In the genomic region with DNA sequence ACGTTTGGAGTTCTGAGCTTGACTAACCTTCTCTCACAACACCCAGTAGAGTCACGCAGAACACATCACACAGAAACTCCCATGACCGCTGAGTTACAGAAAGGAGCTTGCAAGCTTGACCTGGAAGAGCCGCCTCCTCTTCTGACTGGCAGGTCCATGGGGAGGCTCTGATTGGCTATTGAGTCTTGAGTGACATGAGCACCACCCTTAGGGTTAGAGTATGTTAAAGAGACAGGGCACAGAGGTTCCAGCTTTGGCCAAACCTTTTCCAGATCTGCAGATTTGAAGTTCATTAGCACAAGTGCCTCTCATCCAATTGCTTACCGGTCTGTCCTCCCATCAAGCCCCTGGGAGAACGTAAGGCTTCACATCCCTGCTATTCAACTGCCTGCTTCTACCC, we compare ENCODE assay signal across 8 mouse cellular contexts. TPM values are rescaled to one million over a fixed set of nuclear protein-coding genes. Genes with fewer than 3 reads are reported as not detected.
DNase-seq lines count a peak whose midpoint lies in the region; ATAC-seq and TF ChIP-seq lines count a peak whose summit lies in the region.
"Not testable (repeated sequence)": the region's sequence is repeated elsewhere in the genome, so short reads cannot be mapped to it uniquely, and the experiment has no call there.

A gene (minus strand): TSS at position 81 of the 400 bp plus-strand sequence.

- not testable (repeated sequence) for H3K9me3 ChIP-seq in forebrain, postnatal 0 days (ENCODE audit: low read length); heart, embryonic 16.5 days (replicated peaks; ENCODE audit: control insufficient read depth, low read length); kidney, embryonic 15.5 days (replicated peaks)

- peak within 1 kb of the TSS; percentile 26 for H3K4me2 ChIP-seq in forebrain, postnatal 0 days (ENCODE audit: low read depth)
- 0 out of 2 replicates have a peak within 1 kb of the TSS, but pooled peaks have one; percentile 32 for H3K4me2 ChIP-seq in heart, embryonic 16.5 days (ENCODE audit: low read depth, low read length)
- H3K4me2 ChIP-seq in kidney, embryonic 15.5 days = peak within 1 kb of the TSS; percentile 40; the same call in 1 of the 2 replicates

- not testable (repeated sequence) for ATAC-seq in forebrain, postnatal 0 days; heart, embryonic 16.5 days (replicated peaks; ENCODE audit: extremely low read depth, insufficient read depth, low FRiP score); kidney, embryonic 15.5 days (replicated peaks; ENCODE audit: low FRiP score); megakaryocyte, adult 5-6 weeks (ENCODE audit: poor library complexity, severe bottlenecking)

- not testable (repeated sequence) for H3K27ac ChIP-seq in forebrain, postnatal 0 days (ENCODE audit: low read depth, low read length); heart, embryonic 16.5 days (ENCODE audit: low read length); kidney, embryonic 15.5 days

- 2% methylated on average over 4 of the region's 6 CpGs for WGBS in forebrain, postnatal 0 days
- 0% methylated on average over 6 of the region's 6 CpGs for WGBS in heart, embryonic 16.5 days
- 0% methylated on average over 6 of the region's 6 CpGs for WGBS in kidney, embryonic 15.5 days

- intact Hi-C loops in left cerebral cortex, postnatal 4 days (cut with DNase I) = not testable (repeated sequence)

- H3K27me3 ChIP-seq in forebrain, postnatal 0 days (ENCODE audit: insufficient read depth, low read length); heart, embryonic 16.5 days (ENCODE audit: control insufficient read depth, insufficient read depth, low read length); kidney, embryonic 15.5 days: not testable (repeated sequence)

- H3K4me3 ChIP-seq in forebrain, postnatal 0 days (ENCODE audit: low read depth, low read length) = peak within 1 kb of the TSS; percentile 26
- peak within 1 kb of the TSS; percentile 47 for H3K4me3 ChIP-seq in heart, embryonic 16.5 days (ENCODE audit: low read length)
- peak within 1 kb of the TSS; percentile 44 for H3K4me3 ChIP-seq in kidney, embryonic 15.5 days (replicated peaks)

- not testable (repeated sequence) for TF ChIP-seq CTCF in forebrain, postnatal 0 days (IDR thresholded peaks at IDR 0.05; ENCODE audit: low read depth)

- DNase-seq in cerebellum, adult 11 months = peak; percentile 80
- DNase-seq in forebrain, postnatal 0 days = not testable (repeated sequence)
- peak; percentile 72 for DNase-seq in left cerebral cortex, postnatal 4 days
- peak; percentile 75 for DNase-seq in right cerebral cortex, postnatal 25 days
- peak; percentile 71 to 83 for DNase-seq in urinary bladder, postnatal 36 days (ENCODE audit: low spot score in 2 of 2)

- H3K9ac ChIP-seq in forebrain, postnatal 0 days; kidney, embryonic 15.5 days: not testable (repeated sequence)
- peak within 1 kb of the TSS; percentile 58 for H3K9ac ChIP-seq in heart, embryonic 16.5 days (ENCODE audit: low read length)

- not testable (repeated sequence) for H3K36me3 ChIP-seq in forebrain, postnatal 0 days (ENCODE audit: insufficient read depth); heart, embryonic 16.5 days (ENCODE audit: control insufficient read depth, insufficient read depth); kidney, embryonic 15.5 days

- H3K4me1 ChIP-seq in forebrain, postnatal 0 days (ENCODE audit: insufficient read depth); heart, embryonic 16.5 days (ENCODE audit: control insufficient read depth, insufficient read depth, low read length); kidney, embryonic 15.5 days: not testable (repeated sequence)

RNA-seq across cellular contexts. Expression of the gene that starts here (rescaled TPM):
- total RNA-seq in forebrain, postnatal 0 days (2014; rRNA removed) = 25.4 and 26.9 TPM in 2 replicates
- polyA plus RNA-seq in forebrain, postnatal 0 days (2015; fragmentation: Nextera tagmentation; extraction: Ambion mirVana) = 41.8 and 47.5 TPM in 2 replicates
- polyA plus RNA-seq in heart, embryonic 16.5 days (2015; fragmentation: Nextera tagmentation; extraction: Ambion mirVana) = 15.8 and 19.9 TPM in 2 replicates
- polyA plus RNA-seq in kidney, embryonic 15.5 days (2015; fragmentation: Nextera tagmentation; extraction: Ambion mirVana) = 25.8 and 26.6 TPM in 2 replicates
- 10 to 100 TPM; 28.9 to 34.2 TPM for total RNA-seq in left cerebral cortex, postnatal 4 days (2021)
- 2.2 and 17.5 TPM in 2 replicates for total RNA-seq in megakaryocyte, adult 5-6 weeks (2015)
- total RNA-seq in megakaryocyte, adult 5-6 weeks (2017) = 1.6 and 13.0 TPM in 2 replicates
